Mouse (Mus musculus): ENCODE measurements around the gene Bmp15.

Bmp15 gene

GRCm38 (mm10) chrX:6320621-6321020, at the start of gene Bmp15:
TSS of gene Bmp15 (minus strand) at chrX:6320721.
- no peak for ATAC-seq (ENCODE audit: insufficient number of reproducible peaks, low FRiP score, low TSS enrichment)

- no peak for ATAC-seq (ENCODE audit: insufficient number of reproducible peaks, low FRiP score, low TSS enrichment)
These were observed 48.3 kb upstream of the Bmp15 start for GRCm38 (mm10) chrX:6368822-6369221.

- no peak for ATAC-seq (ENCODE audit: insufficient number of reproducible peaks, low FRiP score, low TSS enrichment)
These were observed 37.1 kb upstream of the Bmp15 start for GRCm38 (mm10) chrX:6357503-6358114.

- no peak for ATAC-seq (ENCODE audit: insufficient number of reproducible peaks, low FRiP score, low TSS enrichment)
These were observed 36.4 kb upstream of the Bmp15 start for GRCm38 (mm10) chrX:6356876-6357275.

GRCm38 (mm10) chrX:6345273-6345959, 24.9 kb upstream of the Bmp15 start:
- ATAC-seq (ENCODE audit: insufficient number of reproducible peaks, low FRiP score, low TSS enrichment) = no peak

- no peak for ATAC-seq (ENCODE audit: insufficient number of reproducible peaks, low FRiP score, low TSS enrichment)
These were observed 3.5 kb upstream of the Bmp15 start for GRCm38 (mm10) chrX:6324056-6324455.

- no peak for ATAC-seq (ENCODE audit: insufficient number of reproducible peaks, low FRiP score, low TSS enrichment)
These were observed 2.8 kb downstream of the Bmp15 start for GRCm38 (mm10) chrX:6317747-6318146.

All from cerebellum, adult (tissue).